Comparison of ENCODE assay signal across 7 mouse cellular contexts in genomic region chr2:18800646-18801251, GRCm38 (mm10).
A peak's percentile ranks its signal among the peaks of the same experiment; 100 is the strongest.
DNase-seq lines count a peak whose midpoint lies in the region; ATAC-seq and TF ChIP-seq lines count a peak whose summit lies in the region.

No protein-coding gene starts in this region.

- H3K27me3 ChIP-seq in forebrain, embryonic 15.5 days = peaks cover 28% of the 10 kb centered on the region
- peaks cover 55% of the 10 kb centered on the region for H3K27me3 ChIP-seq in limb, embryonic 14.5 days (ENCODE audit: control insufficient read depth, insufficient read depth, low read length)
- peaks cover 35% of the 10 kb centered on the region for H3K27me3 ChIP-seq in stomach, embryonic 16.5 days (ENCODE audit: control insufficient read depth, insufficient read depth, low read length)

- H3K27ac ChIP-seq in forebrain, embryonic 15.5 days (replicated peaks) = 0 out of 2 replicates have a peak overlapping the region, but pooled peaks have one; percentile 63
- H3K27ac ChIP-seq in limb, embryonic 14.5 days (replicated peaks; ENCODE audit: low read depth, low read length) = no peak overlapping the region
- no peak overlapping the region for H3K27ac ChIP-seq in stomach, embryonic 16.5 days (ENCODE audit: low read length)

- ATAC-seq in forebrain, embryonic 15.5 days (replicated peaks) = peak; percentile 36; the same call in 1 of the 2 replicates
- no peak for ATAC-seq in limb, embryonic 14.5 days (ENCODE audit: low FRiP score, low read depth)
- no peak for ATAC-seq in stomach, embryonic 16.5 days (ENCODE audit: insufficient read depth, low FRiP score)

- H3K4me3 ChIP-seq in forebrain, embryonic 15.5 days = peak overlapping the region; percentile 49
- peak overlapping the region; percentile 39 for H3K4me3 ChIP-seq in limb, embryonic 14.5 days (replicated peaks; ENCODE audit: low read length)
- peak overlapping the region; percentile 47 for H3K4me3 ChIP-seq in stomach, embryonic 16.5 days (replicated peaks; ENCODE audit: low read length)

- H3K9me3 ChIP-seq in forebrain, embryonic 15.5 days = no peaks in the 10 kb centered on the region
- no peaks in the 10 kb centered on the region for H3K9me3 ChIP-seq in limb, embryonic 14.5 days (ENCODE audit: control insufficient read depth, low read length)
- no peaks in the 10 kb centered on the region for H3K9me3 ChIP-seq in stomach, embryonic 16.5 days (replicated peaks; ENCODE audit: control insufficient read depth, low read length)

- DNase-seq in right cerebral cortex, postnatal 10 days (ENCODE audit: low spot score in 2 of 2) = peak; percentile 28 to 29
- no peak for DNase-seq in right cerebral cortex, postnatal 4 days
- no peak for DNase-seq in limb, embryonic 14.5 days (ENCODE audit: low spot score)
- no peak for DNase-seq in left cerebral cortex, postnatal 4 days
- no peak for DNase-seq in lung, postnatal 4 days

- TF ChIP-seq POLR2A in limb, embryonic 14.5 days (IDR thresholded peaks at IDR 0.05; ENCODE audit: borderline replicate concordance, extremely low read depth, insufficient read depth, insufficient read length) = no peak

- intact Hi-C loops in left cerebral cortex, postnatal 4 days (cut with DNase I) = no loop called here

- H3K9ac ChIP-seq in forebrain, embryonic 15.5 days (replicated peaks) = peak overlapping the region; percentile 53
- 0 out of 2 replicates have a peak overlapping the region, but pooled peaks have one; percentile 26 for H3K9ac ChIP-seq in limb, embryonic 14.5 days (ENCODE audit: low read depth, low read length, severe bottlenecking)
- peak overlapping the region; percentile 13 for H3K9ac ChIP-seq in stomach, embryonic 16.5 days (ENCODE audit: low read length)

- H3K4me2 ChIP-seq in forebrain, embryonic 15.5 days (replicated peaks) = peak overlapping the region; percentile 73
- H3K4me2 ChIP-seq in limb, embryonic 14.5 days (replicated peaks; ENCODE audit: low read depth, low read length, severe bottlenecking) = peak overlapping the region; percentile 74
- H3K4me2 ChIP-seq in stomach, embryonic 16.5 days (ENCODE audit: low read depth, low read length) = peak overlapping the region; percentile 57

- WGBS in forebrain, embryonic 15.5 days = under 1% methylated on average over 24 of the region's 24 CpGs
- WGBS in limb, embryonic 14.5 days = 2% methylated on average over 24 of the region's 24 CpGs
- 9% methylated on average over 24 of the region's 24 CpGs for WGBS in stomach, embryonic 16.5 days

- no peaks in the 10 kb centered on the region for H3K36me3 ChIP-seq in forebrain, embryonic 15.5 days
- no peaks in the 10 kb centered on the region for H3K36me3 ChIP-seq in limb, embryonic 14.5 days (ENCODE audit: control insufficient read depth, insufficient read depth, low read length)
- no peaks in the 10 kb centered on the region for H3K36me3 ChIP-seq in stomach, embryonic 16.5 days (ENCODE audit: control insufficient read depth, insufficient read depth, low read length)

- H3K4me1 ChIP-seq in forebrain, embryonic 15.5 days = peaks cover 29% of the 10 kb centered on the region
- H3K4me1 ChIP-seq in limb, embryonic 14.5 days (ENCODE audit: control insufficient read depth, insufficient read depth, low read length) = peaks cover 19% of the 10 kb centered on the region
- peaks cover 16% of the 10 kb centered on the region for H3K4me1 ChIP-seq in stomach, embryonic 16.5 days (ENCODE audit: control insufficient read depth, insufficient read depth, low read length)

Comparison
In these comparisons a context has a peak if more than half of its experiments do, and no peak if none do; other contexts are left out.
1. DNase-seq: peak in right cerebral cortex, postnatal 10 days (2 of 2); none in right cerebral cortex, postnatal 4 days (single experiment), limb, embryonic 14.5 days (single experiment), left cerebral cortex, postnatal 4 days (single experiment) and lung, postnatal 4 days (0 of 2).
2. Peak in every context shown above with its lines, with median percentiles within 50 percentile points of each other: H3K4me2 ChIP-seq, H3K4me3 ChIP-seq and H3K9ac ChIP-seq.